Mouse (Mus musculus) CH12.LX (cell line): ENCODE results near the gene Rabggta.
"Not testable (repeated sequence)": the region's sequence is repeated elsewhere in the genome, so short reads cannot be mapped to it uniquely, and the experiment has no call there.

Experiments
- CTCF ChIP-seq, 2 experiments: IDR thresholded peaks in 1 of 2; conservative IDR thresholded peaks in 1 of 2; 2 replicates each; pipeline ENCODE4 v1.5.1; 2011 to 2012; ENCODE audit warnings: low read depth in 2 of 2, low read length in 2 of 2, improper control_type of control experiment in 1 of 2, inconsistent platforms in 1 of 2, mild to moderate bottlenecking in 1 of 2, moderate library complexity in 1 of 2
- EP300 ChIP-seq: IDR thresholded peaks from 2 replicates; pipeline ENCODE4 v1.6.1; 2011; ENCODE audit warnings: low read length, improper control_type of control experiment
- ETS1 ChIP-seq: conservative IDR thresholded peaks from 2 replicates; pipeline ENCODE4 v1.6.1; 2012; ENCODE audit warnings: low read depth, mild to moderate bottlenecking, inconsistent platforms, low read length, improper control_type of control experiment, moderate library complexity
- HCFC1 ChIP-seq: IDR thresholded peaks from 2 replicates; pipeline ENCODE4 v1.6.1; 2012; ENCODE audit warnings: low read depth, mild to moderate bottlenecking, inconsistent platforms, low read length, improper control_type of control experiment
- JUND ChIP-seq: conservative IDR thresholded peaks from 2 replicates; pipeline ENCODE4 v1.6.1; 2011; ENCODE audit warnings: low read depth, low read length, improper control_type of control experiment
- MAX ChIP-seq: IDR thresholded peaks from 2 replicates; pipeline ENCODE4 v1.6.1; 2011; ENCODE audit warnings: low read length, improper control_type of control experiment
- MAZ ChIP-seq: IDR thresholded peaks from 2 replicates; pipeline ENCODE4 v1.6.1; 2012; ENCODE audit warnings: low read depth, mild to moderate bottlenecking, inconsistent platforms, low read length, improper control_type of control experiment, moderate library complexity
- NELFE ChIP-seq: IDR thresholded peaks from 2 replicates; pipeline ENCODE4 v1.6.1; 2011; ENCODE audit warnings: low read depth, low read length, improper control_type of control experiment
- POLR2A ChIP-seq: IDR thresholded peaks from 2 replicates; pipeline ENCODE4 v1.6.1; 2011; ENCODE audit warnings: low read depth, mild to moderate bottlenecking, improper control_type of control experiment, low read length
- POLR2AphosphoS2 ChIP-seq: IDR thresholded peaks from 2 replicates; pipeline ENCODE4 v1.6.1; 2011; ENCODE audit warnings: low read depth, low read length, improper control_type of control experiment
- ZNF384 ChIP-seq: IDR thresholded peaks from 2 replicates; pipeline ENCODE4 v1.6.1; 2012; ENCODE audit warnings: low read depth, low read length, improper control_type of control experiment, inconsistent platforms

DNA sequence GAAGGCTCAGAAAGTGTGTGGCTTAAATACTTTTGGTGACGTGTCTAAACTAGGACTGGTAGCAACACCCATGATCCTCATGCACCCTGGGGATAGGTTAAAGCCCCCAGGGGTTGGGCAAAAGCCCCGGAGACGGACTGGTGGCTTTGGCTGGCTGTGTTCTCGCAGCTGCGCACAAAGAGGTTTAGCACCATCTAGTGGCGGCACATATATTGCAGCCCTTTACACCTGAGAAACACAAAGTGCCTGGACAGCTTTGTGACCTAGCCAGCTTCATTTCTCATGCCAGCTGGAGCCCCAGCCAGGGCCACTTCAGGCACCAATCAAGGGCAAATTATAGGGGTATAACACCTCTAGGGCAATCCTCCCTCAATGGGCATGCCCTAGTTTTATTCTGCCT is 38.1 kb upstream of the Rabggta start:
- TF ChIP-seq POLR2A, ZNF384, EP300, ETS1, POLR2AphosphoS2, JUND, MAX, HCFC1: not testable (repeated sequence)
- peak; percentile 25; the same call in 1 of the 2 replicates for TF ChIP-seq NELFE
- TF ChIP-seq CTCF (conservative IDR thresholded peaks at IDR 0.05 in 1 of 2, IDR thresholded peaks at IDR 0.05 in 1 of 2; ENCODE audit: low read depth in 2 of 2, low read length in 2 of 2): peak; percentile 48 to 73; a peak in 3 of 4 replicates
- TF ChIP-seq MAZ: 0 out of 2 replicates have a peak, but pooled peaks have one; percentile 27
